Mouse (Mus musculus): ENCODE measurements around the gene Angel1.

DNA sequence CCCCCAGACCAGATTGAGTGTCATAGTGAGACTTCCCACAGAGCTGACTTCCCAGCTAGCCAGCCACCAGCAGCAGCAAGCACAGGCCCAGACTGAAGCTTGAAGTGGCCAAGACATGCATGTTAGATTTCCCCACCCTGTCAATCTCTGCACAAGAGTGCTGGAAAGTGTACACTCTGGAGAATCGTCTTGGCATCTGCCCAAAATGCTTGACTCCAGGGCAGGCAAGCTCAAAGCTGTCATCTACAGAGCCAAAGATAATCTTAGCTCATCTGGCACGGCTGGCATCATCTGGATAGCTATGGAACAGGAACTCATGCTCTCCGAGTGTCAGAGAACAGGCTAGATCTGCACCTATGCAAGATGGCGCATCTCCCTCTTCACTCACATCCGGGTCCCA, 4.8 kb downstream of the Angel1 start:
- TF ChIP-seq EP300 (IDR thresholded peaks at IDR 0.05) (no peak), CTCF (IDR thresholded peaks at IDR 0.05) (no peak)

All from lung, postnatal 0 days (tissue).